Mouse (Mus musculus): ENCODE measurements around the gene Car15.

The Car15 gene

DNA sequence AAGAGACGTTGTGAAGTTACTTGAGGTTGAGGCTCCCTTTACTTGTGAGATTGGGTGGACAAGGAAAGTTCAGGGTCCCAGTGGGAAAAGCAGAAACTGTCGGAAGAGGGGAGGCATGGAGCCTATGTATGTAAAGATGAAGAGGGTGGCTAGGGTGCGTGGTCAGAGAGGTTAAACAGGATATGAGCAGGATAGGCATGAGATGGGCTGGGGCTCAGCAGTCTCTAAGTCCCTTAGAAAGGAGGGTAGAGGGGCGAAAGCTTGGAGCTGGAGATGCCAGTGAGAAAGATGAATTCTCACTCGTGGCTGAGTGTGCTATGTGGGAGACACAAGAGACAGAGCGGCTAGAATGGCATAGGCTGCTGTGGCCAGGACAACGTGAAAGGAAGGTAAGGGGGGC, 5.3 kb downstream of the Car15 start, which contains the start of gene B830017H08Rik:
B830017H08Rik (plus strand) TSS at position 301 of the 400 bp plus-strand sequence.
- no peak for DNase-seq

- no peak for DNase-seq
Observed at GRCm38 (mm10) chr16:17831781-17832180, 6.4 kb downstream of the Car15 start.

DNA sequence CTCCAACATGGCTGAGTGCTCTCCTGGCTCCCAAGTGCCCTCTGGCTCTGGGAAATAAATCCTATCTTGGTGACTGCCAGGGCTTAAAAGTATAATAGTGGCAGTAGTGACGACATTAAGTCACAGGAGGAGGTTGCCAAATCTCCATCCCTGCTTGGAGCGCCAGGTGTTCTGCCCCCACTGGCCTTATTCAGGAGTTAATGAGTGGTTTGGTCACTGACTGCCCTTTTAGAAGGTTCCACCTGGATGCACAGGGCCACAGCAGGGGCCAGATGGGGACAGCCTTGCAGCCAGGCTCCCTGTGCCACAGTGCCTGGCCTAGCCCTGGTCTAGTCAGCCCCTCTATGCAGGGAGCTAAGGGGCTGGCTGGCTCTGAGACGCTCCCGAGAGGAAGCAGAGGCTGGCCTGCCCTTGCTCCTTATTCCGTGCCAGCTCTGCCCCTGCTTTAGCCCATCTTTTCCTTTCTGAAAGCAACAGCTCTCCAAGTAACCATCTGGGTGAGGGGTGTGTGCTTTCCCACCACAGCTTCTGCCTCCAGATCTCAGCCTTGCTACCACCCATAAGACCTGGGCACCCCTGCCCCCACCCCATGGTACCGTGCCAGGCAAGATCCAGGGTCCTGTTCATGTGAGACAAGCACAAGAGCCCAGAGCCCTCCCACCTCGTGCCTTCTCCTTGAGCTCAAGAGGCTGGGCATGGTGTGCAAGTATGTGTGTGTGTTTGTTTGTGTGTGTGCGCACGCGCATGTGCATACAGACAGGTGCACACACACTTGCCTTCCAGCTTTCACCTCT, 7.6 kb downstream of the Car15 start:
- no peak for DNase-seq

DNA sequence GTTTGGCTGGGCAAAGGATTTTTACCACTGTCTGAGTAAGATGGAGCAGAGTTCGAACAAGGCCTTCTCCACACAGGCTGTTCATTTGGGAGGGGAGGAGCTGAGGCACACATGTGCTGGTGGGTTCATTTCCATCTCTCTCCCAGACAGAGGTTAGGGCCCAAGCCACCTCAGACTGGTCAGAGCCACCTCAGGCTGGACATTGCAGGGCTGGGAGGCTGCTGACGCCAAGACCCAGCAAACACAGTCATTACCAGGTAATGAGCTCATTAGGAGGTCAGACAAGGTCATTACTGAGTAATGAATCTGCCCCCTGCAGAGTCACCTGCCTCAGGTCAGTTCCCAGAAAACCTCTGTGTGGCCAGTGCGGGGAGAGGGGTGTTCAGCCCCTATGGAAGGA, 9.3 kb downstream of the Car15 start:
- no peak for DNase-seq

- no peak for DNase-seq
Observed at GRCm38 (mm10) chr16:17828229-17828628, 9.9 kb downstream of the Car15 start.

- DNase-seq, result peak; percentile 73 to 76
Observed at GRCm38 (mm10) chr16:17826500-17826899, 11.7 kb downstream of the Car15 start.

GRCm38 (mm10) chr16:17816528-17816927, 21.6 kb downstream of the Car15 start:
- DNase-seq, result no peak

GRCm38 (mm10) chr16:17815411-17816402, 22.5 kb downstream of the Car15 start:
- DNase-seq, result peak; percentile 78 to 82

DNA sequence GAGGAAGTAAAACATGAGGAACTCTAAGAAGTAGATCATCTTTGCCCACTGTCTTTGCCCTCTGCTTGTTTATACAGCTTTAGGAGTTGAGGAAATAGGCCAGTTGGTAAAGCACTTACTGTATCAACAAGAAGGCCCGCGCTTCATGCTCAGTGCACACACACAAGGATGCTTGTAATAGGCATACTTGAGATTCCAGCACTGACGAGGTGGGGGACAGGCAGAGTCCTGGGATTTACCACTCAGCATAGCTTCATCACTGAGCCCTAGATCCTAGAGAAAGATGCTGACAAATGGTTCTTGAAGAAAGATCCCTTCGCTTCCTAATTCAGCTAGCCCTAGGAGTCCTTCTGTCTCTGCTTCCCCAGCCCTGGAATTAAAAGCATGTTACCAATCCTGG, 25.0 kb downstream of the Car15 start:
- DNase-seq, result no peak

DNA sequence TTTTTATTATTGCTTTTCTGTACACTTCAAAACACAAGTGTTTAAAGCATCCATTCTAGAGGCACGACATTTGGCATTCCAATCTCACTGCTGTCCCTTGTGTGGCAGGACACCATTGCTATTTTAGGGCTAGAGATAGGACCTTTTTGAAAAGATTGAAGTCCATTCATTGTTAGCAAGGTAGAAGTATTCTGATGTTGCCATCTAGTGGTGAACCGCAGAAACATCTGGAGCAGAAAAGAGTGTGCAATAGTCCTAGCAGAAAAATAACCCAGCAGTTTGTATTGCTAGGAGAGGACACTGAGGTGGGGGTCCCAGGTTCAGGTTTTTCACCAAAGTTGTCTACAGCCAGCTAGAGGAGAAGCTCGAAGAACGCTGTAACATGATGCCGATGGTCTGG, 26.0 kb downstream of the Car15 start:
- peak in 1 of 2 experiments; percentile 55 for DNase-seq

DNA sequence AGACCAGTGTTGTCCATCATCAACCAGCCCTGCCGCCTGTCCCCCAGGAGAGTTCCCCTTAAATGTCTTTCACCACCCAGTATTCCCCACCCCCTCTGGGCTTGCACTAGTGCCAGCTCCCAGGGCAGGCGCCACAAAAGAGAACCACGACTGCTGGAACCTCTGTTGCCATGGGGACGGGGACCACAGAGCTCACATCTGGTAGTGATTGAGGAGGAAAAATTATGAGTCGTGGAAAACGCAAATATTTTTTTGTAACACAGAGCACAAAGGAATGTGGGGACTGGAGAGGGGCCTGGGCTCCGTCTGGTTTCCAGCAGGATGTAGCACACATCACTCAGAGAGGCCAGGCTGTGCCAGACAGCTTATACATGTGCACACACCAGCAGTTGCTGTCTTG, 28.5 kb downstream of the Car15 start:
- no peak for DNase-seq

GRCm38 (mm10) chr16:17809125-17809524, 29.0 kb downstream of the Car15 start:
- peak in 1 of 2 experiments; percentile 50 for DNase-seq

- DNase-seq, result peak; percentile 89 to 90
Observed at GRCm38 (mm10) chr16:17807192-17808009, 30.8 kb downstream of the Car15 start.

DNA sequence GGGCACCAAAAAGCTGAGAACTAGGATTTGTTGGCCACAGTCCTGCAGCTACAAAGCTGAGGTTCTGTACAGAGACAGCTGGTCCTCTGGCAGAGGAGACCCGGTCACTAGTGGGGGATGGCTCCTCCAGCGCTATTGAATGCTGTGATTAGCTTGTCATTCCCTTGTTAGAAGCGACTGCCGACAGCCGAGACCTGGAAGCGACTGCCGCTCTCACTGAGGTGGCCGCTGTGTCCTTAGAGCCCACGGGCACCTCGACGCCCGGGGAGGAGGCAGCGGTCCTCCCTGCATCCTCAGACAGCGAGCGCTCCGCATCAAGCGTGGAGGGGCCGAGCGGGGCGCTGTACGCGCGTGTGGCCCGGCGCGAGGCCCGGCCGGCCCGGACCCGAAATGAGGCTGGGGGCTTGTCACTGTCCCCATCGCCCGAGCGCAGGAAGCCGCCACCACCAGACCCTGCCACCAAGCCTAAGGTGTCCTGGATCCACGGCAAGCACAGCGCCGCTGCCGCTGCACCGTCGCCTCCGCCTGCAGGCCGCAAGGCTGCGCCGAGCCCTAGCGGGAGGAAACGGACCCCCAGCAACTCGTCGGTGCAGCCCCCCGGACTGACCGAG, 31.5 kb downstream of the Car15 start:
- DNase-seq, result peak; percentile 45 to 53

- no peak for DNase-seq
Observed at GRCm38 (mm10) chr16:17804982-17805381, 33.2 kb downstream of the Car15 start.

DNA sequence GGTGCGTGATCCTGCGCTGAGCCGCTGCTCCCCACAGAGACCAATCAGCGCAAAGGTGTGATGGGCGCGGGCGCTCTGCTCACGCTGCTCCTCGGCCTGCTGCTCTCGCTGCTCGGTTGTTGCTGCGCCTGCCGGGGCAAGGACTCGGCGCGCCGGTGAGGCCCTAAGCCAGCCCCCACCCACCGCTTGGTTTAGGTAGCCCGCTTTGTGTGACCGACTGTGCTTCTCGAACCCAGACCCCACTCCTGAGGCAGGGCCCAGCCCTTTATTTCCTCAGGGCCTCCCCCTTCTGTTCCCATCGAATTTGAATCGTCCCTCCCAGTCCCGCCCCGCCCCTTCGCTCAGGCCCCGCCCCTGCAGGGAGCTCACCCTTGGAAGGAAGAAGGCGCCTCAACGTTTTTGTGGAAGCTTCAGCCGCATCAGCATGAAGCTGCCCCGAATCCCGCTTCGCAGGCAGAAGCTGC, 33.7 kb downstream of the Car15 start:
- no peak for DNase-seq

DNA sequence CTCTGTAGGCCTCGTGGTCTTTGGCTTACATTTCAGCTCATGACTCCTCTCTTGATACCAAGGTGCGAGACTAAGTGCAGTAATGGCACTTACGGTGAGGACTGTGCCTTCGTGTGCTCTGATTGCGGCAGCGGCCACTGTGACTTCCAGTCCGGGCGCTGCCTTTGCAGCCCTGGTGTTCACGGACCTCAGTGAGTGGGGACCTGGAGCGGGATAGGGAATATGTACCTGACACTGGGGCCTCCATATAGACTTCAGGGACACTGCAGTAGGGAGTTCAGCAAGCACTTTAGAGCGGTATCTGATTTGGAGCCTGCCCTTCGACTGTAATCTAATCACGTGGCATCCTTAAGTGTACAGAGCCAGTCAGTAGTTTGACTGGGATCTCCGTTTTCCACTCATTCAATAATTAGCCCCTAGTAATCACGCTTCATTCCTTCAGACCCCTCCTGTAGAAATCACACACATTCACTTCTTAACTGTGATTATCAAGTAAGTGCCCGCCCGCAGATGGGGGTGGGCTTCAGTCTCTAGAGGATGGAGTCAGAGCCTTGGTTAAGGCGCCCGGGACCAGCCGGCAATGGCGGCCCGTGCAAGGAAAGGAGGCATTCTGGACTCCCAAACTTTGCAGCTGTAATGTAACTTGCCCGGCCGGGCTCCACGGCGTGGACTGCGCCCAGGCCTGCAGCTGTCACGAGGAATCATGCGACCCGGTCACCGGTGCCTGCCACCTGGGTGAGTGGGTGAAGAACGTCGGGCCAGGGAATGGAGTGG, 34.3 kb downstream of the Car15 start:
- no peak for DNase-seq

- peak; percentile 38 to 59 for DNase-seq
Observed at GRCm38 (mm10) chr16:17802839-17803674, 35.1 kb downstream of the Car15 start.

- DNase-seq, result no peak
Observed at GRCm38 (mm10) chr16:17802456-17802838, 35.7 kb downstream of the Car15 start.

DNA sequence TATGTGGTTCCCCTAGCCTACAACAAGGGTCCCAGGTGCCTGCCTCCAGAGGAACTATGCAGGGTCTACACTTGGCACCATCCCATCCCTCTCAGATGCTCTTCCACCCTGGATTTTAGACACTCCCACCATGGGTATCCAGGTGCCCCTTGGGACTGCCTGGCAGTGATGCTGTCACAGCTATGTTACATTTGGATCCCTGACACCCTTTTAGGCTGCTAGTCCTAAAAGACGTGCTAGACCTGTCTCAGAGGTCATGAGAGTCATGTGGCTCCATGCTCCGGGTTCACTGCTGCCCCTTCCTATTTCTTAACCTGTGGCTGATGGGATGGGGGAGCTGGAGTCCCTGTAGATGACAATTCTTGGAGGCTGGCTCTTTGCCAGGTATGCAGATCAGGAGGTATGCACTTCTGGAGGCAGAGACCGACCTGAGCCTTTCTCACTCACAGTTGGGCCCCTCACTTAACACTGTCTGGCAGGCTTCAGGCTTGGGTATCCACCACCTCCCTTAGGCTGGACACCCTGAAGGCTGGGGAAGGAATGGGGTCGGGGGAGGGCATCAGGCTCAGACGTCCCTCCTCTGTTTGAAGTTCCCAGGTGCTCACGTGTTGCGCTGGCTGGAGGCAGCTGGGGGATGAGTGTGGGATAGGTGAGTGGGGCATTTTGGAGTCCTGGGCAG, 36.2 kb downstream of the Car15 start:
- DNase-seq, result peak in 1 of 2 experiments; percentile 39
